Mouse (Mus musculus) hindbrain, embryonic 11.5 days (tissue): ENCODE results near the gene Adgrg7. TPM values are rescaled to one million over a fixed set of nuclear protein-coding genes. Genes with fewer than 3 reads are reported as not detected.

Experiments
- ATAC-seq: fragments of 200-750 bp; cut with Nextera tagmentation; 2 replicates; pipeline ENCODE4 v1.8.0; 2017; ENCODE audit warnings: mild to moderate bottlenecking, moderate TSS enrichment, moderate library complexity; ENCODE audit not compliant: low FRiP score
- DNase-seq: peaks from one replicate; pipeline ENCODE4 v3.0.0-alpha.2; 2015; ENCODE audit warnings: low spot score
- H3K27ac ChIP-seq: fragments of 300-500 bp; sonication (generic); 2 replicates; pipeline ENCODE4 v1.5.1; 2014; ENCODE audit warnings: mild to moderate bottlenecking, low read depth, low read length
- H3K27me3 ChIP-seq: fragments of 300-500 bp; sonication (generic); 2 replicates; pipeline ENCODE4 v1.6.1; 2014; ENCODE audit warnings: mild to moderate bottlenecking, low read length, moderate library complexity, mixed read lengths; ENCODE audit not compliant: control insufficient read depth, insufficient read depth
- H3K36me3 ChIP-seq: fragments of 300-500 bp; sonication (generic); 2 replicates; pipeline ENCODE4 v1.6.1; 2014; ENCODE audit warnings: mild to moderate bottlenecking, low read length, moderate library complexity, mixed read lengths; ENCODE audit not compliant: control insufficient read depth, insufficient read depth
- H3K4me1 ChIP-seq: fragments of 300-500 bp; sonication (generic); replicated peaks from 2 replicates; pipeline ENCODE4 v1.6.1; 2014; ENCODE audit warnings: low read length, mixed read lengths; ENCODE audit not compliant: control insufficient read depth, insufficient read depth
- H3K4me2 ChIP-seq: fragments of 300-500 bp; sonication (generic); replicated peaks from 2 replicates; pipeline ENCODE4 v1.6.1; 2014; ENCODE audit warnings: mild to moderate bottlenecking, low read depth, low read length
- H3K4me3 ChIP-seq: fragments of 300-500 bp; sonication (generic); 2 replicates; pipeline ENCODE4 v1.5.1; 2014; ENCODE audit warnings: low read depth, low read length
- H3K9ac ChIP-seq: fragments of 300-500 bp; sonication (generic); 2 replicates; pipeline ENCODE4 v1.6.1; 2014; ENCODE audit warnings: low read depth, low read length
- H3K9me3 ChIP-seq: fragments of 300-500 bp; sonication (generic); 2 replicates; pipeline ENCODE4 v1.6.1; 2016; ENCODE audit warnings: low read length; ENCODE audit not compliant: control insufficient read depth
- WGBS: fragments of 180-500 bp; shearing (Covaris S2); extraction: QIAGEN DNeasy Blood & Tissue Kit; methylation state at CpG from one replicate; pipeline ENCODE4 v1.1.7; 2014; 5-methylcytosine and 5-hydroxymethylcytosine counted together
- polyA plus RNA-seq: library from polyadenylated mRNA; unstranded; fragments of >200 nt; fragmentation: Nextera tagmentation; extraction: Ambion mirVana; gene quantifications from 2 replicates; pipeline ENCODE4 v1.2.1, GENCODE M21; 2014

Adgrg7 gene
- polyA plus RNA-seq, 1 experiment from 2014 or later = not detected

- ATAC-seq = peak; percentile 97
- WGBS = under 1% methylated on average over 59 of the region's 62 CpGs
- H3K36me3 ChIP-seq = no peaks in the 10 kb centered on the region
- H3K27ac ChIP-seq = peak within 1 kb of the TSS; percentile 99
- H3K4me2 ChIP-seq = peak within 1 kb of the TSS; percentile 73
- no peaks in the 10 kb centered on the region for H3K27me3 ChIP-seq
- peak within 1 kb of the TSS; percentile 86 for H3K4me3 ChIP-seq
- H3K4me1 ChIP-seq = 0 out of 2 replicates have a peak, but pooled peaks cover 3% of the 10 kb centered on the region
- H3K9ac ChIP-seq = peak within 1 kb of the TSS; percentile 87
- no peaks in the 10 kb centered on the region for H3K9me3 ChIP-seq
- DNase-seq = peak; percentile 100
These were observed 78.1 kb downstream of the Adgrg7 start, which contains the start of gene Tfg for GRCm38 (mm10) chr16:56717224-56718200. TSS of gene Tfg (minus strand) at chr16:56717450.

- ATAC-seq = peak; percentile 86
- DNase-seq = peak; percentile 76
- Histone ChIP-seq H3K9ac (peak overlapping the region; percentile 87), H3K4me3 (peak overlapping the region; percentile 86), H3K36me3 (peaks cover 2% of the 10 kb centered on the region; the same call in 1 of the 2 replicates), H3K27ac (peak overlapping the region; percentile 99), H3K27me3 (no peaks in the 10 kb centered on the region), H3K9me3 (no peaks in the 10 kb centered on the region), H3K4me2 (peak overlapping the region; percentile 73), H3K4me1 (0 out of 2 replicates have a peak, but pooled peaks cover 3% of the 10 kb centered on the region)
- 1% methylated on average over 21 of the region's 38 CpGs for WGBS
These were observed 79.0 kb downstream of the Adgrg7 start for GRCm38 (mm10) chr16:56716557-56717179.

GRCm38 (mm10) chr16:56715608-56716007, 80.0 kb downstream of the Adgrg7 start:
- no peak for DNase-seq
- peaks cover 2% of the 10 kb centered on the region; the same call in 1 of the 2 replicates for H3K36me3 ChIP-seq
- no peak overlapping the region for H3K9ac ChIP-seq
- 81% methylated on average over 3 of the region's 3 CpGs for WGBS
- H3K4me3 ChIP-seq = no peak overlapping the region; the same call in 1 of the 2 replicates
- H3K9me3 ChIP-seq = no peaks in the 10 kb centered on the region
- peak overlapping the region; percentile 73; the same call in 1 of the 2 replicates for H3K4me2 ChIP-seq
- no peaks in the 10 kb centered on the region for H3K27me3 ChIP-seq
- H3K4me1 ChIP-seq = 0 out of 2 replicates have a peak, but pooled peaks cover 3% of the 10 kb centered on the region
- ATAC-seq = no peak
- H3K27ac ChIP-seq = no peak overlapping the region

GRCm38 (mm10) chr16:56710071-56710470, 85.6 kb downstream of the Adgrg7 start:
- ATAC-seq (no peak), DNase-seq (no peak)
- H3K4me2 ChIP-seq = no peak overlapping the region
- no peaks in the 10 kb centered on the region for H3K9me3 ChIP-seq
- peaks cover 2% of the 10 kb centered on the region; the same call in 1 of the 2 replicates for H3K36me3 ChIP-seq
- WGBS = 91% methylated on average over 3 of the region's 3 CpGs
- H3K4me1 ChIP-seq = no peaks in the 10 kb centered on the region
- H3K4me3 ChIP-seq = no peak overlapping the region
- no peak overlapping the region for H3K27ac ChIP-seq
- no peak overlapping the region for H3K9ac ChIP-seq
- no peaks in the 10 kb centered on the region for H3K27me3 ChIP-seq

- H3K4me2 ChIP-seq = no peak overlapping the region
- H3K9ac ChIP-seq = no peak overlapping the region
- H3K4me1 ChIP-seq = no peaks in the 10 kb centered on the region
- DNase-seq = no peak
- no peaks in the 10 kb centered on the region for H3K27me3 ChIP-seq
- no peak for ATAC-seq
- no peak overlapping the region for H3K27ac ChIP-seq
- no peaks in the 10 kb centered on the region for H3K9me3 ChIP-seq
- 0 out of 2 replicates have a peak, but pooled peaks cover 2% of the 10 kb centered on the region for H3K36me3 ChIP-seq
- no peak overlapping the region for H3K4me3 ChIP-seq
- WGBS = 88% methylated on average over 3 of the region's 3 CpGs
These were observed 89.9 kb downstream of the Adgrg7 start for GRCm38 (mm10) chr16:56705731-56706130.

GRCm38 (mm10) chr16:56700898-56701297, 94.8 kb downstream of the Adgrg7 start:
- no peak for ATAC-seq
- WGBS = 93% methylated on average over 3 of the region's 3 CpGs
- Histone ChIP-seq H3K27ac (no peak overlapping the region), H3K9ac (no peak overlapping the region), H3K36me3 (0 out of 2 replicates have a peak, but pooled peaks cover 2% of the 10 kb centered on the region), H3K4me2 (no peak overlapping the region), H3K9me3 (no peaks in the 10 kb centered on the region), H3K27me3 (no peaks in the 10 kb centered on the region), H3K4me1 (no peaks in the 10 kb centered on the region), H3K4me3 (no peak overlapping the region)
- DNase-seq = no peak

- Histone ChIP-seq H3K27ac (no peak overlapping the region), H3K9ac (no peak overlapping the region), H3K27me3 (no peaks in the 10 kb centered on the region), H3K4me1 (no peaks in the 10 kb centered on the region), H3K4me2 (no peak overlapping the region), H3K36me3 (no peaks in the 10 kb centered on the region), H3K9me3 (no peaks in the 10 kb centered on the region), H3K4me3 (no peak overlapping the region)
- DNase-seq (no peak), ATAC-seq (no peak)
- 59% methylated on average over 2 of the region's 2 CpGs for WGBS
These were observed 99.2 kb downstream of the Adgrg7 start for GRCm38 (mm10) chr16:56696448-56696847.

GRCm38 (mm10) chr16:56690715-56691114, 104.9 kb downstream of the Adgrg7 start:
- DNase-seq (no peak), ATAC-seq (no peak)
- Histone ChIP-seq H3K27ac (no peak overlapping the region), H3K36me3 (no peaks in the 10 kb centered on the region), H3K9ac (no peak overlapping the region), H3K4me2 (no peak overlapping the region), H3K4me3 (no peak overlapping the region), H3K9me3 (no peaks in the 10 kb centered on the region), H3K4me1 (no peaks in the 10 kb centered on the region), H3K27me3 (no peaks in the 10 kb centered on the region)
- WGBS = 95% methylated on average over 7 of the region's 7 CpGs
